ENCODE assay signal across 8 mouse cellular contexts in genomic region chr14:47276637-47277393, GRCm38 (mm10). TPM values are rescaled to one million over a fixed set of nuclear protein-coding genes. Genes with fewer than 3 reads are reported as not detected.
DNase-seq lines count a peak whose midpoint lies in the region; ATAC-seq lines count a peak whose summit lies in the region.

Wdhd1 (minus strand) TSS chr14:47276857.
Socs4 (plus strand) TSS chr14:47276931.

- peak within 1 kb of the TSS; percentile 83 for H3K9ac ChIP-seq in hindbrain, embryonic 15.5 days

- no peaks in the 10 kb centered on the region for H3K27me3 ChIP-seq in hindbrain, embryonic 15.5 days

- H3K9me3 ChIP-seq in hindbrain, embryonic 15.5 days, result no peaks in the 10 kb centered on the region

- peaks cover 4% of the 10 kb centered on the region; the same call in 1 of the 2 replicates for H3K36me3 ChIP-seq in hindbrain, embryonic 15.5 days

- peak within 1 kb of the TSS; percentile 71 for H3K4me3 ChIP-seq in hindbrain, embryonic 15.5 days

- ATAC-seq in hindbrain, embryonic 15.5 days (ENCODE audit: low FRiP score, low read depth), result peak; percentile 97

- peak within 1 kb of the TSS; percentile 93 for H3K27ac ChIP-seq in hindbrain, embryonic 15.5 days (replicated peaks)

- peak within 1 kb of the TSS; percentile 76 for H3K4me2 ChIP-seq in hindbrain, embryonic 15.5 days

- peaks cover 25% of the 10 kb centered on the region for H3K4me1 ChIP-seq in hindbrain, embryonic 15.5 days (replicated peaks)

- peak; percentile 95 for DNase-seq in R1 (ENCODE audit: low read depth, low spot score)
- peak; percentile 98 for DNase-seq in cerebellum, postnatal 25 days
- peak; percentile 93 for DNase-seq in frontal cortex, postnatal 36 days (ENCODE audit: low spot score in 2 of 2)
- DNase-seq in left cerebral cortex, adult 11 months (ENCODE audit: low spot score), result peak; percentile 85
- peak; percentile 96 to 97 for DNase-seq in lung, postnatal 4 days
- DNase-seq in retina, postnatal 7 days (ENCODE audit: low read depth, low spot score), result peak; percentile 88
- peak; percentile 95 for DNase-seq in urinary bladder, adult 2 months (ENCODE audit: low spot score)

- WGBS in hindbrain, embryonic 15.5 days, result under 1% methylated on average over 70 of the region's 77 CpGs

RNA-seq across cellular contexts. Expression of gene Wdhd1, which starts in this region (rescaled TPM):
- 13.4 and 15.6 TPM in 2 replicates for polyA plus RNA-seq in hindbrain, embryonic 15.5 days (2015; fragmentation: Nextera tagmentation; extraction: Ambion mirVana)
- 2.4 and 4.2 TPM in 2 replicates for polyA plus RNA-seq in urinary bladder, adult 2 months (2012; rRNA removed)

RNA-seq across cellular contexts. Expression of gene Socs4, which starts in this region (rescaled TPM):
- 2.3 and 2.4 TPM in 2 replicates for polyA plus RNA-seq in hindbrain, embryonic 15.5 days (2015; fragmentation: Nextera tagmentation; extraction: Ambion mirVana)
- 7.4 and 8.7 TPM in 2 replicates for polyA plus RNA-seq in urinary bladder, adult 2 months (2012; rRNA removed)

Comparison
In these comparisons a context has a peak if more than half of its experiments do, and no peak if none do; other contexts are left out.
1. Peak in every context shown above with its lines: DNase-seq, ATAC-seq, H3K4me3 ChIP-seq and H3K27ac ChIP-seq.